Mouse (Mus musculus) thymus, adult 18-20 months (tissue): ENCODE data around the gene Rpusd3.

Source experiments
- DNase-seq, 2 experiments: peaks; one replicate each; pipeline ENCODE4 v3.0.0; 2022; ENCODE audit warnings: mixed read lengths in 2 of 2

Gene Rpusd3

GRCm38 (mm10) chr6:113419199-113419587 lies at the start of gene Rpusd3:
Gene Rpusd3, minus strand, starts transcription at chr6:113419340.
- peak; percentile 94 to 96 for DNase-seq

GRCm38 (mm10) chr6:113468512-113468911 lies 49.4 kb upstream of the Rpusd3 start:
- no peak for DNase-seq

GRCm38 (mm10) chr6:113465602-113466001 lies 46.5 kb upstream of the Rpusd3 start:
- no peak for DNase-seq

- DNase-seq, result no peak
These were observed 44.9 kb upstream of the Rpusd3 start for GRCm38 (mm10) chr6:113464040-113464439.

GRCm38 (mm10) chr6:113458635-113459034 lies 39.5 kb upstream of the Rpusd3 start:
- peak in 1 of 2 experiments; percentile 18 for DNase-seq

GRCm38 (mm10) chr6:113457952-113458534 lies 38.9 kb upstream of the Rpusd3 start, which contains the start of gene Il17re:
Gene Il17re, plus strand, starts transcription at chr6:113458484.
- peak; percentile 40 to 60 for DNase-seq

GRCm38 (mm10) chr6:113455007-113455406 lies 35.9 kb upstream of the Rpusd3 start:
- no peak for DNase-seq

DNA sequence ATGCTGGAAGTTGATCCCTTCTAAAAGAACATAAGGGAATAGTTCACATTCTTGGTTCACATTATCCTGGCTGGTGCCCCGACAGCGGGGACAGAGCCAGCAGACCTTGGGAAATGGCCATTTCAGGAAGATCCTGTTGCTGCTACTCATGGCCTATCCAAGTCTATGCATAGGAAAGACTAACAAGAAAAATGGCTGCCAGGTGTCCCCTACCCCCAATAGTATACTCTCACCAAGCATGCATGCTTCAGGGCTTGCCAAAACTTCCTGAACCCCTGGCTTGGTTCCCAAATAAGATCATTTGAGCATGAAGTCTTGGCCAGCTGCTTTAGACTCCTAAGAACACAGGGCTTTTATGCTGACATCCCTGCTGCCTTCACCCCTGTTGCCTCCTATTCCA lies 32.7 kb upstream of the Rpusd3 start:
- no peak for DNase-seq

DNA sequence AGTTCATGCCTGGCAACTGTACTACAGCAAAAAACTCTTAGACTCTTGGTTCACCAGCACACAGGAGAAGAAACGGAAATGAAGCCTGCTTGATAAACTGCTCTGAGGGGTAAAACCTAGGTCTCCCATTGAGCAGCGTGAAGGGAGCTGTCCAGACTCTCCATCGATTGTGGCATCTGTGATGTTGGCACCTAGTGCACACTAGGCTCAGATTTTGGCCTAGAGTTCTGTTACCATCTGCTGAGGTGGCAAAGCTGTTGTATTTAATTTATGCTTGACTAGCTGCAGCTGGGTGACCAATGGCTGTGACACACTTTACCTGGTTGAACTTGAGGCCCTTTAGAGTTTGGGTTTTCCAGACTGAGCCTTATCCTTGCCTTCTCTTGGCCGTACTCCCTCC lies 28.5 kb upstream of the Rpusd3 start:
- DNase-seq, result no peak

- DNase-seq, result no peak
These were observed 25.2 kb upstream of the Rpusd3 start for GRCm38 (mm10) chr6:113444207-113444965.

DNA sequence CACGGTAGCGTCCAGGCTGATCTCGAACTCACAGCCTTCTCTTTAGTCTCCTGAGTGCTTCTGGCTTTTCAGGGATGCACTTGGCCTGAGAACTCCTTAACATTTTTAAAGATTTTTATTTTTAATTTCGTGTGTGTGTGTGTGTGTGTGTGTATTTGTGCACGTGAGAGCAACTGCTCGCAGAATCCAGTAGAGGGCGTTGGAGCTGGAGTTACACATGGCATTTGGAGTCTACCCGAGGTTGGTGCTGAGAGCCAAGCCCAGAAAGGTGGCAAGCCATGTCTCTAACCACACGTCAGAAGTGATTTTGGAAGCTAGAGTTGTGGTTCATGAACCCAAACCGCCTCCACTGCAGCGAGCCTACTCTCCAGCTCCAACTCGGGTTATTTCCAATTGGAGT lies 24.0 kb upstream of the Rpusd3 start:
- no peak for DNase-seq

- peak; percentile 80 to 87 for DNase-seq
These were observed 23.4 kb upstream of the Rpusd3 start, which contains the start of gene Jagn1 for GRCm38 (mm10) chr6:113442442-113443090. Gene Jagn1, plus strand, starts transcription at chr6:113442569.

DNA sequence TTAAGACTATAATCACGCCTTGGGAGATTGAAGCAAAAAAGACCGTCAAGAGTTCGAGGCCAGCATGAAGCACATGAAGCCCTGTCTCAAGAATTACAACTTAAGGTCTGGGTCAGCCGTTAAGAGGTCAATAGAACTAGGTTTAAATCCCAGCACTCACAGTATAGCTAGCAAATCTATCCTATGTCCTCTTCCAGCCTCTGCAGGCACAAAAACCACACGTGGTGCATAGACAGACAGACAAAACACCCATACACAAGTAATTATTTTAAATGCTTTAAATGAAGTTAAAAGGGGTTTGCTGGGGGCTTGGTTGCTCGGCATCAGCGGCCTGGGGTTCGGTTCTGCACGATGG lies 22.9 kb upstream of the Rpusd3 start:
- DNase-seq, result no peak

DNA sequence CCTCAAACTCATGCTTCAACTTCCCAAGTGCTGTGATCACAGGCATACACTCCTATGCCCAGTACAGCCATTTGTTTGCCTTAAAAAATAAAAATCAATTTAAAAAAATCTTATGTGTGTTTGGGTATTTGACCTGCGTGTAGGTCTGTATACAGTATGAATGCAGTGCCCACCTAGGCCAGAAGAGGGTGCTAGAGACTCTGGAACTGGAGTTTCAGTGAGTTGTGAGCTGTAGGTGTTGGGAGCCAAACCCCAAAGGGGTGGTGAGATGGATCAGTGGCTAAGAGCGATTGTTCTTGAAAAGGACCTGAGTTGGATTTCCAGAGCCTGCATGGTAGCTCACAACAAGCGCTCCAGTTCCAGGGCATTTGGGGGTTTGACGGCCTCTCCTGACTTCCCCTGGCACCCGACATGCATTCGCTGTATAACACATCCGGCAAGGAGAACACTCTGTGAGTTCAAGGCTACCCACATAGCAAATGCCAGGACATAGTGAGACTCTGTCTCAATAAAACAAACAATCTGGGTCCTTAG lies 22.1 kb upstream of the Rpusd3 start:
- peak; percentile 40 to 60 for DNase-seq

- DNase-seq, result no peak
These were observed 21.5 kb upstream of the Rpusd3 start for GRCm38 (mm10) chr6:113440686-113441085.

- no peak for DNase-seq
These were observed 19.7 kb upstream of the Rpusd3 start for GRCm38 (mm10) chr6:113438721-113439430.

GRCm38 (mm10) chr6:113437135-113437534 lies 18.0 kb upstream of the Rpusd3 start:
- no peak for DNase-seq

- no peak for DNase-seq
These were observed 16.6 kb upstream of the Rpusd3 start, which contains the start of gene Cidec for GRCm38 (mm10) chr6:113435664-113436205. Gene Cidec, minus strand, starts transcription at chr6:113435760.

DNA sequence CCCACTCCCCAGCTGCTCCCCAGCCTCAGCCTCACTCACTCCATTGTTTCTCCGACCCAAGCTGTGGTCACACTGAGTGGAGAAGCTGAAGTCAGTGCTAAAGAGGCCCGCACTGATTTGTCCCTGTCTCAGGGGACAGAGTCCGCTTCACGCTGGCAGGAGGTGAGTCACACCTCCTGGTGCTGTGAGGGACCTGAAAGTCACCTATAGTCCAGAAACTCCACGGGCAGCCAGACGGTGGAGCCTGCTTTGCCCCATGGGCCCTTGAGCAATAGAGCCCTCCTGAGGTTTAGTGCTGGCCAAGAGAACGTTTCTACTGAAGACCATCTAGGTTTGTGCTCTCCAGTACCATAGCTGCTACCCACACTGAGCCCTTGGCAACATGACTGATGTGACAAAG lies 15.6 kb upstream of the Rpusd3 start:
- DNase-seq, result no peak

GRCm38 (mm10) chr6:113433661-113434060 lies 14.5 kb upstream of the Rpusd3 start:
- no peak for DNase-seq

DNA sequence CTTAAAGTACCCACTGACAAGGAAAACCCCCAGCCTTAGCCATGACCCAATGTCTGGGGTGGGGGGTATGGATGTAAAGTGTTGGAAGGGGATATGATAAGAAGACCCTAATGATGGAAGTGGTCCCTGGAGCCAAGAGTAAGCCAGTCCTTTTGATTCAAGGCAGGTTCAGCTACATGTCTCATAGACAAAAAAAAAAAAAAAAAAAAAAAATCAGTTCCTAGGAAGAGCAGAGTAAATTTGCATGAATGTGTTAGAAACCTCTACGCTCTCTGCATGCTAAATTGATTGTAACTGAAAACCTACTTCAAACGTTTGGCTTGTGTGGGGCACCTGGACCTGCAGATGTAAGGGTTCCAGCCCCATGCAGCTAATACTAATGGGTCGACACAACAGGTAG lies 12.7 kb upstream of the Rpusd3 start:
- DNase-seq, result no peak

GRCm38 (mm10) chr6:113430846-113431245 lies 11.7 kb upstream of the Rpusd3 start:
- DNase-seq, result no peak

DNA sequence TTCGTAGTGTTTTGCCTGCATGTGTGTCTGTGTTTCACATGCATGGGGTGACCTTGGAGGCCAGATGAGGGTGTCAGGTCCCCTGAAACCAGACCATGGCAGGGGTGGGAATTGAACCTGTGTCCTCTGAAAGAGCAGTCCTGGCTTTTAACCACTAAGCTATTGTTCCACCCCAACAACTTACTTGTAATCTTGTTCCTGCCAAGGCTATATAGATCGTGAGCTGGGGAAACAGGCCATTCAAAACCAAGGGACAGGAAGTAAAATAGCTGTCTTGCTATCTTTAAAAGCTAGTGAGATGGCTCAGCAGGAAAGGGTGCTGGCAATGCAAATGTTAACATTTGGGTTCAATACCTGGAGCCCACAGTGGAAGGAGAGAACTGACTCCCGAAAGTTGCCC lies 10.8 kb upstream of the Rpusd3 start:
- DNase-seq, result no peak
